Mouse (Mus musculus): ENCODE measurements at regions not wholly inside any gene's neighbourhood (a gene's known extent, or its start where the extent isn't known, plus 50 kb on each side); places are given as distances from the start of the nearest gene placed in this dataset.

GRCm38 (mm10) chr2:148510008-148510681 is 66.8 kb upstream of the Cd93 start:
- Histone ChIP-seq H3K27me3 (ENCODE audit: control insufficient read depth, insufficient read depth, low read length) (no peaks in the 10 kb centered on the region), H3K36me3 (ENCODE audit: control insufficient read depth, insufficient read depth, low read length) (no peaks in the 10 kb centered on the region), H3K4me1 (ENCODE audit: control insufficient read depth, insufficient read depth, insufficient read length) (no peaks in the 10 kb centered on the region), H3K27ac (ENCODE audit: insufficient read depth, low read length) (no peak overlapping the region), H3K4me3 (ENCODE audit: extremely low read depth, insufficient read depth, insufficient read length) (no peak overlapping the region)
- no peak for DNase-seq (ENCODE audit: low read depth in 1 of 2, low spot score in 2 of 2)
- TF ChIP-seq POLR2A (IDR thresholded peaks at IDR 0.05; ENCODE audit: low read depth, low read length): no peak
- no peak for TF ChIP-seq CTCF (IDR thresholded peaks at IDR 0.05; ENCODE audit: extremely low read depth, insufficient read depth, insufficient read length, insufficient replicate concordance)
- WGBS: 87% methylated on average over 13 of the region's 13 CpGs

- no peak for DNase-seq (ENCODE audit: low read depth in 1 of 2, low spot score in 2 of 2)
- H3K27ac ChIP-seq (ENCODE audit: insufficient read depth, low read length): no peak overlapping the region
- WGBS: 88% methylated on average over 4 of the region's 4 CpGs
These were observed 66.0 kb upstream of the Cd93 start for GRCm38 (mm10) chr2:148509357-148509756.

GRCm38 (mm10) chr2:148507523-148507922 is 64.2 kb upstream of the Cd93 start:
- H3K27ac ChIP-seq (ENCODE audit: insufficient read depth, low read length): no peak overlapping the region
- no peak for DNase-seq (ENCODE audit: low read depth in 1 of 2, low spot score in 2 of 2)
- H3K27me3 ChIP-seq (ENCODE audit: control insufficient read depth, insufficient read depth, low read length): no peaks in the 10 kb centered on the region
- no peak for TF ChIP-seq CTCF (IDR thresholded peaks at IDR 0.05; ENCODE audit: extremely low read depth, insufficient read depth, insufficient read length, insufficient replicate concordance)
- no peak for TF ChIP-seq POLR2A (IDR thresholded peaks at IDR 0.05; ENCODE audit: low read depth, low read length)
- no peak overlapping the region for H3K4me3 ChIP-seq (ENCODE audit: extremely low read depth, insufficient read depth, insufficient read length)
- H3K36me3 ChIP-seq (ENCODE audit: control insufficient read depth, insufficient read depth, low read length): no peaks in the 10 kb centered on the region
- H3K4me1 ChIP-seq (ENCODE audit: control insufficient read depth, insufficient read depth, insufficient read length): no peaks in the 10 kb centered on the region

More at GRCm38 (mm10) chr2:148509357-148509756, 66.0 kb upstream of the Cd93 start:
- H3K27me3 ChIP-seq (ENCODE audit: control insufficient read depth, insufficient read depth, low read length): no peaks in the 10 kb centered on the region
- no peak for TF ChIP-seq CTCF (IDR thresholded peaks at IDR 0.05; ENCODE audit: extremely low read depth, insufficient read depth, insufficient read length, insufficient replicate concordance)
- TF ChIP-seq POLR2A (IDR thresholded peaks at IDR 0.05; ENCODE audit: low read depth, low read length): no peak
- no peak overlapping the region for H3K4me3 ChIP-seq (ENCODE audit: extremely low read depth, insufficient read depth, insufficient read length)
- H3K36me3 ChIP-seq (ENCODE audit: control insufficient read depth, insufficient read depth, low read length): no peaks in the 10 kb centered on the region
- H3K4me1 ChIP-seq (ENCODE audit: control insufficient read depth, insufficient read depth, insufficient read length): no peaks in the 10 kb centered on the region

GRCm38 (mm10) chr2:148506966-148507365 is 63.6 kb upstream of the Cd93 start:
- 80% methylated on average over 3 of the region's 3 CpGs for WGBS
- Histone ChIP-seq H3K27me3 (ENCODE audit: control insufficient read depth, insufficient read depth, low read length) (no peaks in the 10 kb centered on the region), H3K27ac (ENCODE audit: insufficient read depth, low read length) (no peak overlapping the region), H3K4me1 (ENCODE audit: control insufficient read depth, insufficient read depth, insufficient read length) (no peaks in the 10 kb centered on the region), H3K4me3 (ENCODE audit: extremely low read depth, insufficient read depth, insufficient read length) (no peak overlapping the region), H3K36me3 (ENCODE audit: control insufficient read depth, insufficient read depth, low read length) (no peaks in the 10 kb centered on the region)
- no peak for TF ChIP-seq CTCF (IDR thresholded peaks at IDR 0.05; ENCODE audit: extremely low read depth, insufficient read depth, insufficient read length, insufficient replicate concordance)
- no peak for TF ChIP-seq POLR2A (IDR thresholded peaks at IDR 0.05; ENCODE audit: low read depth, low read length)
- no peak for DNase-seq (ENCODE audit: low read depth in 1 of 2, low spot score in 2 of 2)

GRCm38 (mm10) chr2:148505651-148506050 is 62.3 kb upstream of the Cd93 start:
- H3K27me3 ChIP-seq (ENCODE audit: control insufficient read depth, insufficient read depth, low read length): no peaks in the 10 kb centered on the region
- TF ChIP-seq CTCF (IDR thresholded peaks at IDR 0.05; ENCODE audit: extremely low read depth, insufficient read depth, insufficient read length, insufficient replicate concordance) (no peak), POLR2A (IDR thresholded peaks at IDR 0.05; ENCODE audit: low read depth, low read length) (no peak)
- WGBS: 82% methylated on average over 3 of the region's 3 CpGs
- H3K36me3 ChIP-seq (ENCODE audit: control insufficient read depth, insufficient read depth, low read length): no peaks in the 10 kb centered on the region
- H3K4me1 ChIP-seq (ENCODE audit: control insufficient read depth, insufficient read depth, insufficient read length): no peaks in the 10 kb centered on the region
- no peak overlapping the region for H3K27ac ChIP-seq (ENCODE audit: insufficient read depth, low read length)
- H3K4me3 ChIP-seq (ENCODE audit: extremely low read depth, insufficient read depth, insufficient read length): no peak overlapping the region
- no peak for DNase-seq (ENCODE audit: low read depth in 1 of 2, low spot score in 2 of 2)

GRCm38 (mm10) chr2:148503143-148503854 is 59.9 kb upstream of the Cd93 start:
- TF ChIP-seq POLR2A (IDR thresholded peaks at IDR 0.05; ENCODE audit: low read depth, low read length) (no peak), CTCF (IDR thresholded peaks at IDR 0.05; ENCODE audit: extremely low read depth, insufficient read depth, insufficient read length, insufficient replicate concordance) (no peak)
- Histone ChIP-seq H3K4me1 (ENCODE audit: control insufficient read depth, insufficient read depth, insufficient read length) (no peaks in the 10 kb centered on the region), H3K27me3 (ENCODE audit: control insufficient read depth, insufficient read depth, low read length) (no peaks in the 10 kb centered on the region), H3K36me3 (ENCODE audit: control insufficient read depth, insufficient read depth, low read length) (no peaks in the 10 kb centered on the region), H3K4me3 (ENCODE audit: extremely low read depth, insufficient read depth, insufficient read length) (no peak overlapping the region), H3K27ac (ENCODE audit: insufficient read depth, low read length) (no peak overlapping the region)
- 93% methylated on average over 2 of the region's 2 CpGs for WGBS
- no peak for DNase-seq (ENCODE audit: low read depth in 1 of 2, low spot score in 2 of 2)

GRCm38 (mm10) chr2:148502321-148502720 is 59.0 kb upstream of the Cd93 start:
- 90% methylated on average over 2 of the region's 2 CpGs for WGBS
- no peaks in the 10 kb centered on the region for H3K36me3 ChIP-seq (ENCODE audit: control insufficient read depth, insufficient read depth, low read length)
- H3K27ac ChIP-seq (ENCODE audit: insufficient read depth, low read length): no peak overlapping the region
- no peaks in the 10 kb centered on the region for H3K27me3 ChIP-seq (ENCODE audit: control insufficient read depth, insufficient read depth, low read length)
- no peaks in the 10 kb centered on the region for H3K4me1 ChIP-seq (ENCODE audit: control insufficient read depth, insufficient read depth, insufficient read length)
- TF ChIP-seq CTCF (IDR thresholded peaks at IDR 0.05; ENCODE audit: extremely low read depth, insufficient read depth, insufficient read length, insufficient replicate concordance) (no peak), POLR2A (IDR thresholded peaks at IDR 0.05; ENCODE audit: low read depth, low read length) (no peak)
- DNase-seq (ENCODE audit: low read depth in 1 of 2, low spot score in 2 of 2): no peak
- no peak overlapping the region for H3K4me3 ChIP-seq (ENCODE audit: extremely low read depth, insufficient read depth, insufficient read length)

Data from spleen, adult 2 months (tissue).